Mouse (Mus musculus) MEL (cell line): ENCODE data around the gene Rnf212. TPM values are rescaled to one million over a fixed set of nuclear protein-coding genes. Genes with fewer than 3 reads are reported as not detected.

Experiments used
- DNase-seq: peaks from one replicate; pipeline ENCODE4 v3.0.0; 2011; ENCODE audit warnings: low read depth, low spot score
- H3K27ac ChIP-seq: 2 replicates; pipeline ENCODE4 v1.5.1; 2012; ENCODE audit warnings: low read depth, mild to moderate bottlenecking, control low read depth, low read length, moderate library complexity; ENCODE audit not compliant: control insufficient read depth
- H3K27me3 ChIP-seq, 2 experiments: fragments of 150-350 bp in 1 of 2; sonication (generic) in 1 of 2; 2 replicates each; pipeline ENCODE4 v1.6.1; 2012; ENCODE audit warnings: low read length in 2 of 2, mild to moderate bottlenecking in 2 of 2, improper control_type of control experiment in 1 of 2, moderate library complexity in 1 of 2; ENCODE audit not compliant: insufficient read depth in 2 of 2, control insufficient read depth in 1 of 2
- H3K36me3 ChIP-seq, 2 experiments: 2 replicates each; pipeline ENCODE4 v1.6.1; 2012 to 2014; ENCODE audit warnings: low read length in 2 of 2, improper control_type of control experiment in 1 of 2, inconsistent platforms in 1 of 2, mild to moderate bottlenecking in 1 of 2; ENCODE audit not compliant: insufficient read depth in 2 of 2, control insufficient read depth in 1 of 2
- H3K4me1 ChIP-seq, 2 experiments: fragments of 150-350 bp in 1 of 2; sonication (generic) in 1 of 2; 2 replicates each; pipeline ENCODE4 v1.6.1; 2012; ENCODE audit warnings: low read length in 2 of 2, improper control_type of control experiment in 1 of 2, mild to moderate bottlenecking in 1 of 2; ENCODE audit not compliant: insufficient read depth in 2 of 2, control insufficient read depth in 1 of 2
- H3K4me3 ChIP-seq, 2 experiments: fragments of 150-350 bp in 1 of 2; sonication (generic) in 1 of 2; 2 replicates each; pipeline ENCODE4 v1.5.1; 2012; ENCODE audit warnings: low read depth in 2 of 2, low read length in 2 of 2, mild to moderate bottlenecking in 2 of 2, moderate library complexity in 2 of 2, control low read depth in 1 of 2, improper control_type of control experiment in 1 of 2; ENCODE audit not compliant: control insufficient read depth in 1 of 2, insufficient read depth in 1 of 2
- H3K79me2 ChIP-seq: 2 replicates; pipeline ENCODE4 v1.6.1; 2012; ENCODE audit warnings: mild to moderate bottlenecking, low read length, moderate library complexity; ENCODE audit not compliant: control insufficient read depth, poor library complexity, insufficient read depth
- H3K9ac ChIP-seq: 2 replicates; pipeline ENCODE4 v1.6.1; 2012; ENCODE audit warnings: low read depth, mild to moderate bottlenecking, control low read depth, low read length, moderate library complexity; ENCODE audit not compliant: control insufficient read depth, poor library complexity, severe bottlenecking
- H3K9me3 ChIP-seq: fragments of 150-350 bp; sonication (generic); replicated peaks from 2 replicates; pipeline ENCODE4 v1.6.1; 2012; ENCODE audit warnings: mild to moderate bottlenecking, low read length, improper control_type of control experiment, moderate library complexity; ENCODE audit not compliant: insufficient read depth
- CHD2 ChIP-seq: IDR thresholded peaks from 2 replicates; pipeline ENCODE4 v1.6.1; 2011; ENCODE audit warnings: low read length, improper control_type of control experiment
- CTCF ChIP-seq, 3 experiments: IDR thresholded peaks in 2 of 3; conservative IDR thresholded peaks in 1 of 3; 2 replicates each; pipeline ENCODE4 v1.5.1; 2011 to 2012; ENCODE audit warnings: low read length in 3 of 3, low read depth in 2 of 3, mild to moderate bottlenecking in 2 of 3, improper control_type of control experiment in 1 of 3, inconsistent platforms in 1 of 3, mixed read lengths in 1 of 3, moderate library complexity in 1 of 3; ENCODE audit not compliant: control insufficient read depth in 1 of 3, insufficient read depth in 1 of 3, poor library complexity in 1 of 3, severe bottlenecking in 1 of 3
- E2F4 ChIP-seq: IDR thresholded peaks from 2 replicates; pipeline ENCODE4 v1.6.1; 2011; ENCODE audit warnings: low read depth, low read length, improper control_type of control experiment, borderline replicate concordance
- EP300 ChIP-seq, 2 experiments: IDR thresholded peaks; 2 replicates each; pipeline ENCODE4 v1.6.1; 2011; ENCODE audit warnings: improper control_type of control experiment in 2 of 2, low read length in 2 of 2, low read depth in 1 of 2, mild to moderate bottlenecking in 1 of 2
- GATA1 ChIP-seq: IDR thresholded peaks from 2 replicates; pipeline ENCODE4 v1.6.1; 2011; ENCODE audit warnings: low read depth, low read length, improper control_type of control experiment
- HCFC1 ChIP-seq: IDR thresholded peaks from 2 replicates; pipeline ENCODE4 v1.6.1; 2012; ENCODE audit warnings: low read depth, mild to moderate bottlenecking, inconsistent platforms, low read length, improper control_type of control experiment, moderate library complexity
- JUND ChIP-seq: IDR thresholded peaks from 2 replicates; pipeline ENCODE4 v1.6.1; 2011; ENCODE audit warnings: low read depth, mild to moderate bottlenecking, improper control_type of control experiment, low read length
- KAT2A ChIP-seq: conservative IDR thresholded peaks from 2 replicates; pipeline ENCODE4 v1.6.1; 2012; ENCODE audit warnings: low read depth, low read length, improper control_type of control experiment, inconsistent platforms
- MAFK ChIP-seq: IDR thresholded peaks from 2 replicates; pipeline ENCODE4 v1.6.1; 2011; ENCODE audit warnings: low read depth, mild to moderate bottlenecking, low read length, improper control_type of control experiment, borderline replicate concordance
- MAZ ChIP-seq: IDR thresholded peaks from 2 replicates; pipeline ENCODE4 v1.6.1; 2012; ENCODE audit warnings: low read depth, mild to moderate bottlenecking, inconsistent platforms, low read length, improper control_type of control experiment
- MEF2A ChIP-seq: IDR thresholded peaks from 2 replicates; pipeline ENCODE4 v1.6.1; 2014; ENCODE audit warnings: low read depth, mild to moderate bottlenecking, inconsistent platforms, low read length, improper control_type of control experiment; ENCODE audit not compliant: poor library complexity, insufficient replicate concordance, severe bottlenecking; ENCODE audit errors: extremely low read depth
- MXI1 ChIP-seq: IDR thresholded peaks from 2 replicates; pipeline ENCODE4 v1.6.1; 2011; ENCODE audit warnings: mild to moderate bottlenecking, low read depth, low read length, improper control_type of control experiment
- MYB ChIP-seq: IDR thresholded peaks from 2 replicates; pipeline ENCODE4 v1.6.1; 2011; ENCODE audit warnings: mild to moderate bottlenecking, low read depth, low read length, improper control_type of control experiment
- NRF1 ChIP-seq: IDR thresholded peaks from 2 replicates; pipeline ENCODE4 v1.6.1; 2014; ENCODE audit warnings: low read depth, mild to moderate bottlenecking, inconsistent platforms, low read length, improper control_type of control experiment, moderate library complexity; ENCODE audit not compliant: poor library complexity, insufficient read depth, severe bottlenecking
- POLR2A ChIP-seq, 2 experiments: IDR thresholded peaks; 2 replicates each; pipeline ENCODE4 v1.6.1; 2011 to 2012; ENCODE audit warnings: low read length in 2 of 2, mild to moderate bottlenecking in 2 of 2, control low read depth in 1 of 2, improper control_type of control experiment in 1 of 2, low read depth in 1 of 2, moderate library complexity in 1 of 2; ENCODE audit not compliant: control insufficient read depth in 1 of 2, insufficient read depth in 1 of 2, poor library complexity in 1 of 2
- POLR2AphosphoS2 ChIP-seq: IDR thresholded peaks from 2 replicates; pipeline ENCODE4 v1.6.1; 2011; ENCODE audit warnings: low read length, improper control_type of control experiment
- POLR2AphosphoS5 ChIP-seq: IDR thresholded peaks from 2 replicates; pipeline ENCODE4 v1.6.1; 2012; ENCODE audit warnings: low read depth, borderline replicate concordance, mild to moderate bottlenecking, inconsistent platforms, low read length, moderate library complexity, mixed read lengths
- RCOR1 ChIP-seq: IDR thresholded peaks from 2 replicates; pipeline ENCODE4 v1.6.1; 2012; ENCODE audit warnings: low read depth, mild to moderate bottlenecking, inconsistent platforms, low read length, improper control_type of control experiment
- SIN3A ChIP-seq: IDR thresholded peaks from 2 replicates; pipeline ENCODE4 v1.6.1; 2012; ENCODE audit warnings: low read length, improper control_type of control experiment, inconsistent platforms
- SMC3 ChIP-seq: IDR thresholded peaks from 2 replicates; pipeline ENCODE4 v1.6.1; 2011; ENCODE audit warnings: low read depth, low read length, improper control_type of control experiment
- TBP ChIP-seq: IDR thresholded peaks from 2 replicates; pipeline ENCODE4 v1.8.0; 2011; ENCODE audit warnings: low read depth, low read length, improper control_type of control experiment
- TCF12 ChIP-seq: IDR thresholded peaks from 2 replicates; pipeline ENCODE4 v1.6.1; 2014; ENCODE audit warnings: low read depth, mild to moderate bottlenecking, inconsistent platforms, low read length, improper control_type of control experiment, moderate library complexity
- USF1 ChIP-seq: IDR thresholded peaks from 2 replicates; pipeline ENCODE4 v1.6.1; 2014; ENCODE audit warnings: low read depth, mild to moderate bottlenecking, inconsistent platforms, low read length, improper control_type of control experiment, moderate library complexity
- USF2 ChIP-seq, 2 experiments: IDR thresholded peaks; 2 replicates each; pipeline ENCODE4 v1.6.1; 2011 to 2012; ENCODE audit warnings: improper control_type of control experiment in 2 of 2, low read length in 2 of 2, borderline replicate concordance in 1 of 2, inconsistent platforms in 1 of 2, low read depth in 1 of 2, mild to moderate bottlenecking in 1 of 2; ENCODE audit not compliant: insufficient read depth in 1 of 2
- ZC3H11A ChIP-seq: IDR thresholded peaks from 2 replicates; pipeline ENCODE4 v1.6.1; 2012; ENCODE audit warnings: low read depth, mild to moderate bottlenecking, inconsistent platforms, low read length, improper control_type of control experiment
- ZKSCAN1 ChIP-seq: IDR thresholded peaks from 2 replicates; pipeline ENCODE4 v1.6.1; 2012; ENCODE audit warnings: low read depth, mild to moderate bottlenecking, inconsistent platforms, low read length, improper control_type of control experiment, moderate library complexity
- ZMIZ1 ChIP-seq: IDR thresholded peaks from 2 replicates; pipeline ENCODE4 v1.6.1; 2012; ENCODE audit warnings: low read depth, mild to moderate bottlenecking, inconsistent platforms, low read length, improper control_type of control experiment, moderate library complexity
- ZNF384 ChIP-seq: IDR thresholded peaks from 2 replicates; pipeline ENCODE4 v1.6.1; 2012; ENCODE audit warnings: low read depth, mild to moderate bottlenecking, inconsistent platforms, low read length, improper control_type of control experiment
- polyA plus RNA-seq, 2 experiments: library from polyadenylated mRNA; stranded (reverse) in 1 of 2; unstranded in 1 of 2; fragments of >175 nt in 1 of 2; fragments of >200 nt in 1 of 2; gene quantifications; 2 replicates each; pipeline versions ENCODE4 v1.2.1 to v1.2.4; 2012; ENCODE audit warnings: low replicate concordance in 2 of 2, low read depth in 1 of 2; ENCODE audit not compliant: insufficient read length in 2 of 2, insufficient read depth in 1 of 2, missing spikeins in 1 of 2
- total RNA-seq: library from RNA; depleted of rRNA; stranded (reverse); fragments of 300-350 nt; gene quantifications from 2 replicates; pipeline ENCODE4 v1.2.3, GENCODE M21; 2012

Rnf212 gene
- total and polyA plus RNA-seq, 3 experiments = 0.46 to 0.58 TPM; not detected in 1

DNA sequence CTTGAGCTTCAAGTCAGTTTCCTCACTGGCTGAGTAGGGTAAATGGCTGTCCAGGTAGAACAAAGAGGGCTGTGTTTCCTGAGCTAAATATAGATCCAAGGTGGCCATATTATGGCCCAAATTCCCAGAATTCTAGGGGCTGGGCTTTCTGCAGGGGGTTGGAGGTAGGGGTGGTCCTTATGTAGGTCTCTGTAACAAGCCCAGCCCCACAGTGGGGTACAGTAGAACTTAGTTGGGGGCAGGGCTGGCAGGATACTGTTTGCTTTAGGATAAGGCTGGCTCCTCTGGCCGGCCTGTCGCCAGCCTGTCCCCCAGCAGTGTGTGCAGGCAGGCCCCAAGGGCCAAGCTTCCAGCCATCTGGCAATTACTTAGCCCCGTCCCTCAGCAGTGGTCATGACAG, 74.4 kb downstream of the Rnf212 start:
- no peak for DNase-seq
- no peaks in the 10 kb centered on the region for H3K9me3 ChIP-seq
- H3K4me1 ChIP-seq = peaks cover 0 to under 1% of the 10 kb centered on the region in 2 experiments; a peak in 1 of 4 replicates
- no peaks in the 10 kb centered on the region for H3K36me3 ChIP-seq
- no peak overlapping the region for H3K4me3 ChIP-seq
- H3K9ac ChIP-seq = no peak overlapping the region
- H3K27me3 ChIP-seq = no peaks in the 10 kb centered on the region
- H3K27ac ChIP-seq = no peak overlapping the region
- TF ChIP-seq USF2 (IDR thresholded peaks at IDR 0.05; ENCODE audit: borderline replicate concordance in 1 of 2, insufficient read depth in 1 of 2, low read depth in 1 of 2, low read length in 2 of 2) = no peak
- TF ChIP-seq NRF1 = no peak
- no peak for TF ChIP-seq ZKSCAN1
- no peak for TF ChIP-seq MXI1
- TF ChIP-seq SIN3A = no peak
- no peak for TF ChIP-seq USF1
- TF ChIP-seq MAFK = no peak
- TF ChIP-seq ZMIZ1 = no peak
- TF ChIP-seq SMC3 = no peak
- TF ChIP-seq CHD2 = no peak
- no peak for TF ChIP-seq TBP
- no peak for TF ChIP-seq POLR2A (IDR thresholded peaks at IDR 0.05; ENCODE audit: control insufficient read depth in 1 of 2, insufficient read depth in 1 of 2, low read depth in 1 of 2, low read length in 2 of 2, poor library complexity in 1 of 2)
- TF ChIP-seq MEF2A = no peak
- TF ChIP-seq MAZ = no peak
- no peak for TF ChIP-seq RCOR1
- TF ChIP-seq JUND = no peak
- no peak for TF ChIP-seq TCF12
- TF ChIP-seq ZC3H11A = no peak
- no peak for TF ChIP-seq POLR2AphosphoS5
- TF ChIP-seq E2F4 = no peak
- H3K79me2 ChIP-seq = no peaks in the 10 kb centered on the region

DNA sequence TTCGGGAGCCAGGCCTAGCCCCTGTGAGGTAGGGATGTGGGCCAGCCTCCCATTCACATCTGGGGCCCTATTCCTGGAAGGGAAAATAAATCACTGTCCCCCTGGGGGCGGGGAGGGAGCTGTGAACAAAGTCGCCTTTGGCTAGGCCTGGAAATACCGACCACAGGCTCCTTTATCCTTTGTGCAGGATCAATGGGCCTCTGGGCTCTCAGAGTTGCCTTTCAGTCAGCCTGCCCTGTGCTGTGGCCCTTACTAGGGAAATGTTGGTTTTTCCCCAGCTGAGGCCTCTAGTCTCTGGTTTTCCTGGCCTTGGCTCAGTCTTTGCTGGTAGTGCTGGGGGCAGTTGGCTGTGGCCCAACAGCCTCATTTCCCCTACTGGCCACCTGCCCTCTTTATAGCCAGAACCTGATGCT, 77.4 kb downstream of the Rnf212 start:
- Histone ChIP-seq H3K4me1 (peaks cover 4 to 5% of the 10 kb centered on the region in 2 experiments; a peak in 2 of 4 replicates), H3K9ac (no peak overlapping the region), H3K36me3 (no peaks in the 10 kb centered on the region), H3K4me3 (no peak overlapping the region), H3K9me3 (no peaks in the 10 kb centered on the region), H3K79me2 (peaks cover 3% of the 10 kb centered on the region; the same call in 1 of the 2 replicates), H3K27ac (no peak overlapping the region), H3K27me3 (no peaks in the 10 kb centered on the region)
- TF ChIP-seq USF1 = no peak
- TF ChIP-seq HCFC1 = no peak
- no peak for TF ChIP-seq POLR2AphosphoS2
- no peak for TF ChIP-seq ZNF384
- TF ChIP-seq EP300 (IDR thresholded peaks at IDR 0.05; ENCODE audit: low read depth in 1 of 2, low read length in 2 of 2) = no peak
- no peak for TF ChIP-seq GATA1
- no peak for TF ChIP-seq NRF1
- no peak for TF ChIP-seq CHD2
- TF ChIP-seq CTCF (IDR thresholded peaks at IDR 0.05 in 2 of 3, conservative IDR thresholded peaks at IDR 0.05 in 1 of 3; ENCODE audit: control insufficient read depth in 1 of 3, insufficient read depth in 1 of 3, low read depth in 2 of 3, low read length in 3 of 3, poor library complexity in 1 of 3, severe bottlenecking in 1 of 3) = no peak
- no peak for TF ChIP-seq MYB
- no peak for TF ChIP-seq MAFK
- no peak for TF ChIP-seq KAT2A
- no peak for DNase-seq
